20 mouse cellular contexts compared by ENCODE assay signal in the genomic region with DNA sequence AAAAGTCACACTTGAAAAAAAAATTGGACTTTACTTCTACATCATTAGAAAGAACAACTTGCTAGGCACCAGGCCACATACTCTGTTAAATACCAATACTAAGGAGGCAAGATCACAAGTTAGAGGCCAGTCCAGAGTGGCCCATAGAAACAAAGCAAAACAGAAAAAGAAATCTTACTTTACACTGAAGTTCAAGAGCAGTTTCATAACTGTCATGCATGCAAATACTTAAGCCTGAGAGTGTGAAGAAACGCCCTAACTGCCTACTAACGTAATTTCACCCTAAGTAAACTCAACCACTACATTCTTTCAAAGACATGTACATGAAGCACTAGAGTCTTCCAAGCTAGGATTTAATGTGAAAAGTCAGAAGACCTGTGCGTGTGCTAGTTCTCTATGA.
"Had no signal": no experiment of that assay in that cellular context is flagged by ENCODE, and none has a peak within 500 bp of the region (broad histone marks: within the 10 kb centered on the region; RNA-seq: fewer than 3 reads in every experiment).

No protein-coding gene starts in this region.

- H3K27ac ChIP-seq: liver, embryonic 13.5 days; liver, embryonic 15.5 days; lung, embryonic 15.5 days; midbrain, embryonic 10.5 days; midbrain, embryonic 12.5 days; neural tube, embryonic 13.5 days; neural tube, embryonic 15.5 days had no signal

- H3K4me3 ChIP-seq: liver, embryonic 13.5 days; liver, embryonic 15.5 days; lung, embryonic 15.5 days; midbrain, embryonic 10.5 days; midbrain, embryonic 12.5 days; myocyte; neural tube, embryonic 13.5 days; neural tube, embryonic 15.5 days had no signal

- H3K9ac ChIP-seq: liver, embryonic 13.5 days; liver, embryonic 15.5 days; lung, embryonic 15.5 days; midbrain, embryonic 12.5 days; neural tube, embryonic 13.5 days; neural tube, embryonic 15.5 days had no signal

- H3K4me2 ChIP-seq: liver, embryonic 11.5 days; liver, embryonic 13.5 days; liver, embryonic 15.5 days; lung, embryonic 15.5 days; midbrain, embryonic 12.5 days; neural tube, embryonic 13.5 days; neural tube, embryonic 15.5 days had no signal

- H3K9me3 ChIP-seq: liver, embryonic 13.5 days; liver, embryonic 15.5 days; lung, embryonic 15.5 days; midbrain, embryonic 10.5 days; midbrain, embryonic 12.5 days; neural tube, embryonic 13.5 days; neural tube, embryonic 15.5 days had no signal

- DNase-seq: liver, embryonic 13.5 days; lung, postnatal 14 days; midbrain, embryonic 14.5 days; retina, postnatal 1 day; right cerebral cortex, adult 18-20 months; right cerebral cortex, postnatal 25 days; right cerebral cortex, postnatal 4 days; spleen, adult 18-20 months; thymus, adult 18-20 months; thymus, postnatal 14 days; thymus, postnatal 36 days had no signal

- H3K4me1 ChIP-seq: liver, embryonic 13.5 days; liver, embryonic 15.5 days; lung, embryonic 15.5 days; midbrain, embryonic 10.5 days; midbrain, embryonic 12.5 days; neural tube, embryonic 15.5 days had no signal

- H3K27me3 ChIP-seq: liver, embryonic 13.5 days; liver, embryonic 15.5 days; lung, embryonic 15.5 days; midbrain, embryonic 12.5 days; neural tube, embryonic 13.5 days; neural tube, embryonic 15.5 days had no signal

- ATAC-seq: midbrain, embryonic 16.5 days had no signal
